Mouse (Mus musculus): ENCODE data around the gene Bcat1.

DNA sequence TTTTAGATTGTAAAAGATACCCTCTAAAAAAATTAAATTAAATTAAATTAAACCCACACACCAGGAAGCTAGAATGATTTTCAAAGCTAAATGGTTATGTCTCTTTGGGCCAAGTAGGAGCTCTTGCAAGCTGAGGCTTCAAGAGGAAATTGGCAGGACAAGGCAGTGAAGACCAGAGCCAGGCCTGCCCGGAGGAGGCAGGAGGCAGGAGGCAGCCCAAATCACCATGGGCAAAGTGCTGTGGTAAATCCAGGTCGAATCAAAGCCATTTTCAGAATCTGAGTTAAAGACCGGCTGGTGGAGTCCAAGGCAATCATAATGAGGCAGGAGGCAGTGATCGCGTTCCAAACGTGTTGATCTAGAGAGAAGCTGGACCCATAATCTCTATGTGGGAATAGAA is 88.3 kb downstream of the Bcat1 start:
- no peak for TF ChIP-seq CTCF (IDR thresholded peaks at IDR 0.05; ENCODE audit: low read depth, low read length)
- no peak for TF ChIP-seq GATA1 (IDR thresholded peaks at IDR 0.05; ENCODE audit: borderline replicate concordance, low read length)
- no peak for TF ChIP-seq TAL1 (conservative IDR thresholded peaks at IDR 0.05; ENCODE audit: low read depth, low read length)
- TF ChIP-seq POLR2AphosphoS5 (IDR thresholded peaks at IDR 0.05; ENCODE audit: insufficient replicate concordance, low read depth, low read length), result no peak
- TF ChIP-seq GATA2 (IDR thresholded peaks at IDR 0.05; ENCODE audit: borderline replicate concordance, low read depth, low read length), result no peak

Measured in G1E (cell line).